Mouse (Mus musculus): ENCODE results near the gene Eif3f.

Gene Eif3f

GRCm38 (mm10) chr7:108968201-108968600 lies 34.0 kb downstream of the Eif3f start:
- DNase-seq (ENCODE audit: low spot score), result no peak

GRCm38 (mm10) chr7:108972273-108972672 lies 38.1 kb downstream of the Eif3f start:
- peak; percentile 50 for DNase-seq (ENCODE audit: low spot score)

DNA sequence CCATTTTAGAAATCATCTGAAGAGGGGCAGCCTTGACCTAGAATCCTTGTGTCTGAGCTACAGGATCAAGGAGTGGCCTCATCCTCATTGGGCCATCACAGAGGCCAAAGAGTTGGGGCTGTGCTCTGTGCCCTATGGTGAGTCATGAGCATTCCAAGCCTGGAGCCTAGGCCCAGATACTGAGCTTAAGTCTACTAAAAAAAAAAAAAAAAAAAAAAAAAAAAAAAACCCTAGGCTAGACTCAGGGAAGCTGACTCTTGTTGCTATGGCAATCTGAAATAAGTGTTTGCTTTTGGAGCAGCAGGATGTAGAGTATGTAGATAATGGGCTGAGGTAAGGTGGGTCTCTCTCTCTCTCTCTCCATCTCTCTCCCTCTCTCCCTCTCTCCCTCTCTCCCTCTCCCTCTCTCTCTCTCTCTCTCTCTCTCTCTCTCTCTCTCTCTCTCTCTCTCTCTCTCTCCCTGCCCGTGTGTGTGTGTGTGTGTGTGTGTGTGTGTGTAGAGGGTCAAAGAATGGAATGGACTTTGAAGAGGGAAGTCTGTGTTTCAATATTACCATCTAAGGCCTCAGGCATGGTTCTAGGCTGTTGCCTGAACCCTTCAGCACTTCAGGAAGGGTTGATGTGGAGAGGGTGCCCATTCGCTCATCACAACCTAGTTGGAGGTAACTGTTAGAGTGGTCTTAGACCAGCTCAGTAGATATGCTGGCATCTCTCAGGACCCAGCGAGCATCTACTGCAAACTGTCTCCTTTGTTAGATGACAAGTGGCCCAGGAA lies 51.9 kb downstream of the Eif3f start:
- no peak for DNase-seq (ENCODE audit: low spot score)

- no peak for DNase-seq (ENCODE audit: low spot score)
Observed at GRCm38 (mm10) chr7:108991207-108991606, 57.0 kb downstream of the Eif3f start.
